Mouse (Mus musculus) testis, adult 2 months (tissue): Measurements from ENCODE around the gene Pik3ca.

Experiments
- CTCF ChIP-seq: fragments of 200-500 bp; IDR thresholded peaks from 2 replicates; pipeline ENCODE4 v1.5.1; 2012; ENCODE audit warnings: low read depth, mild to moderate bottlenecking, inconsistent platforms, low read length, moderate library complexity; ENCODE audit not compliant: control insufficient read depth, insufficient read depth, insufficient replicate concordance
- POLR2A ChIP-seq: fragments of 200-500 bp; IDR thresholded peaks from 2 replicates; pipeline ENCODE4 v1.6.1; 2012; ENCODE audit warnings: low read depth, mild to moderate bottlenecking, inconsistent platforms, low read length, moderate library complexity; ENCODE audit not compliant: control insufficient read depth

DNA sequence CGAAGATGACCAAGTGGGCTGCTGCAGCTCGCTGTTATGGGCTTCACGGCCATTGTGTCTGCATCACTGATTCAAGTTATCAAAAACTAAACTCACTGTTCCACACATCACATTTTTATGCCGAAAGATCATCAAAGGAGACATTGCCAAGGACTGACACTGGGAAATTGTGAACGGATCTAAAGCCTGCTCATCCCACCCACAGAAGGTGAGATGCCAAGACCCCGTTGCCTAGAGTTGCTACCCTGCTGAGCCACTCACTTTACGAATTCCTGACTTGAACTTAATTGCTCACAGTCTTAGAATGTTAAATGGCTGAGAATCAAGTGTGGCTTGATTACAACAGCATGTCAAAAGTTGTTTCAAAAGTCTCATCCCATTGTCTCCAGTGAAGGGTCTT is 73.0 kb downstream of the Pik3ca start:
- TF ChIP-seq CTCF, result no peak
- TF ChIP-seq POLR2A, result no peak
